Mouse (Mus musculus) heart, postnatal 0 days (tissue): ENCODE measurements at regions not wholly inside any gene's neighbourhood (a gene's known extent, or its start where the extent isn't known, plus 50 kb on each side); places are given as distances from the start of the nearest gene placed in this dataset.

Experiments used
- CTCF ChIP-seq: IDR thresholded peaks from 2 replicates; pipeline ENCODE4 v1.5.1; 2016; ENCODE audit warnings: antibody characterized with exemption, control low read depth, low read depth
- EP300 ChIP-seq: IDR thresholded peaks from 2 replicates; pipeline ENCODE4 v1.6.1; 2016; ENCODE audit warnings: antibody characterized with exemption, low read depth

- TF ChIP-seq CTCF, result no peak
- no peak for TF ChIP-seq EP300
Observed at GRCm38 (mm10) chr4:50177196-50177595, 331.7 kb upstream of the Grin3a start.
